Comparison of ENCODE assay signal across 10 mouse cellular contexts in genomic region chr14:25719371-25719770, GRCm38 (mm10). TPM values are rescaled to one million over a fixed set of nuclear protein-coding genes. Genes with fewer than 3 reads are reported as not detected.
DNase-seq lines count a peak whose midpoint lies in the region; ATAC-seq lines count a peak whose summit lies in the region.
"Had no signal": no experiment of that assay in that cellular context is flagged by ENCODE, and none has a peak within 500 bp of the region (broad histone marks: within the 10 kb centered on the region; RNA-seq: fewer than 3 reads in every experiment).

No protein-coding gene starts in this region.

- peak; percentile 65 for ATAC-seq in granulocyte monocyte progenitor cell, adult 5-6 weeks (replicated peaks; ENCODE audit: poor library complexity, severe bottlenecking)
- peak; percentile 81 for ATAC-seq in megakaryocyte progenitor cell, adult 5-6 weeks (replicated peaks; ENCODE audit: poor library complexity)
- ATAC-seq: forebrain, embryonic 15.5 days had no signal

- peak; percentile 45 for DNase-seq in kidney, postnatal 10 days
- no peak for DNase-seq in kidney, adult 9 months
- DNase-seq in thymus, postnatal 25 days = peak; percentile 93
- DNase-seq in adrenal gland, postnatal 25 days = no peak
- DNase-seq in adrenal gland, postnatal 10 days = no peak
- DNase-seq in adrenal gland, adult 8-10 months = no peak
- DNase-seq: layer of hippocampus, postnatal 36 days had no signal

RNA-seq across cellular contexts. Expression of gene Ppif, which starts 25.4 kb away (rescaled TPM):
- total RNA-seq in granulocyte monocyte progenitor cell, adult 5-6 weeks (2014; fragmentation: Nextera tagmentation) = 91.9 and 93.5 TPM in 2 replicates
- 21.8 and 23.8 TPM in 2 replicates for total RNA-seq in granulocyte monocyte progenitor cell, adult 5-6 weeks (2017)
- 87.8 and 114 TPM in 2 replicates for total RNA-seq in megakaryocyte progenitor cell, adult 5-6 weeks (2015)
- 20.4 and 31.9 TPM in 2 replicates for total RNA-seq in megakaryocyte progenitor cell, adult 5-6 weeks (2017)
- total RNA-seq in adrenal gland, postnatal 25 days (2021) = 29.4 and 35.9 TPM in 2 replicates
- total RNA-seq in adrenal gland, postnatal 10 days (2021) = 10 to 100 TPM; 47.9 to 66.6 TPM
- total RNA-seq in adrenal gland, adult 8-10 months (2022) = 10 to 100 TPM; 17.3 to 23.5 (median 19.4) TPM

RNA-seq across cellular contexts. Expression of gene Zcchc24, which starts 49.5 kb away (rescaled TPM):
- 0.54 and 1.5 TPM in 2 replicates for total RNA-seq in granulocyte monocyte progenitor cell, adult 5-6 weeks (2014; fragmentation: Nextera tagmentation)
- 1.3 and 1.6 TPM in 2 replicates for total RNA-seq in granulocyte monocyte progenitor cell, adult 5-6 weeks (2017)
- 1.2 and 1.3 TPM in 2 replicates for total RNA-seq in megakaryocyte progenitor cell, adult 5-6 weeks (2015)
- 0.41 and 0.92 TPM in 2 replicates for total RNA-seq in megakaryocyte progenitor cell, adult 5-6 weeks (2017)
- 16.2 and 18.4 TPM in 2 replicates for total RNA-seq in adrenal gland, postnatal 25 days (2021)
- 10 to 100 TPM; 40.5 to 42.0 TPM for total RNA-seq in adrenal gland, postnatal 10 days (2021)
- 10 to 100 TPM; 17.8 to 25.0 (median 21.1) TPM for total RNA-seq in adrenal gland, adult 8-10 months (2022)

Comparison
In these comparisons a context has a peak if more than half of its experiments do, and no peak if none do; other contexts are left out.
1. DNase-seq: peak in kidney, postnatal 10 days (single experiment) and thymus, postnatal 25 days (single experiment); none in kidney, adult 9 months (single experiment), adrenal gland, postnatal 25 days (single experiment), adrenal gland, postnatal 10 days (single experiment) and adrenal gland, adult 8-10 months (single experiment).